ENCODE assay signal across 24 mouse cellular contexts in genomic region chr11:95726156-95726555, GRCm38 (mm10).
"Had no signal": no experiment of that assay in that cellular context is flagged by ENCODE, and none has a peak within 500 bp of the region (broad histone marks: within the 10 kb centered on the region; RNA-seq: fewer than 3 reads in every experiment).

No protein-coding gene starts in this region.

- H3K4me1 ChIP-seq: hindbrain, embryonic 13.5 days; hindbrain, embryonic 15.5 days; kidney, embryonic 15.5 days; limb, embryonic 15.5 days had no signal

- H3K36me3 ChIP-seq: heart, embryonic 10.5 days; heart, embryonic 12.5 days; hindbrain, embryonic 13.5 days; hindbrain, embryonic 15.5 days; limb, embryonic 13.5 days; limb, embryonic 15.5 days had no signal

- H3K27me3 ChIP-seq: heart, embryonic 12.5 days; hindbrain, embryonic 13.5 days; hindbrain, embryonic 15.5 days; kidney, embryonic 15.5 days; limb, embryonic 13.5 days; limb, embryonic 15.5 days; liver, embryonic 12.5 days had no signal

- DNase-seq: gastrocnemius, postnatal 10 days; gastrocnemius, postnatal 36 days; heart, adult 18-20 months; heart, postnatal 14 days; heart, postnatal 36 days; kidney, adult 11 months; kidney, adult 2 months; kidney, adult 9 months; kidney, postnatal 14 days; kidney, postnatal 36 days; layer of hippocampus, adult 9-11 months; layer of hippocampus, postnatal 36 days; left cerebral cortex, postnatal 4 days had no signal

- H3K9ac ChIP-seq: heart, embryonic 12.5 days; hindbrain, embryonic 13.5 days; hindbrain, embryonic 15.5 days; kidney, embryonic 15.5 days; limb, embryonic 13.5 days; limb, embryonic 15.5 days; liver, embryonic 12.5 days; liver, embryonic 14.5 days had no signal

- H3K4me3 ChIP-seq: heart, embryonic 10.5 days; heart, embryonic 12.5 days; hindbrain, embryonic 13.5 days; hindbrain, embryonic 15.5 days; kidney, embryonic 15.5 days; limb, embryonic 13.5 days; limb, embryonic 15.5 days; liver, embryonic 12.5 days had no signal

- H3K27ac ChIP-seq: heart, embryonic 10.5 days; hindbrain, embryonic 13.5 days; hindbrain, embryonic 15.5 days; hindbrain, postnatal 0 days; kidney, embryonic 15.5 days; kidney, postnatal 0 days; limb, embryonic 13.5 days; limb, embryonic 15.5 days; liver, embryonic 12.5 days; liver, embryonic 14.5 days had no signal
